Mouse (Mus musculus) limb, embryonic 15.5 days (tissue): Measurements from ENCODE around the gene Acad10. TPM values are rescaled to one million over a fixed set of nuclear protein-coding genes. Genes with fewer than 3 reads are reported as not detected.
"Not testable (repeated sequence)": the region's sequence is repeated elsewhere in the genome, so short reads cannot be mapped to it uniquely, and the experiment has no call there.

Experiments
- ATAC-seq: fragments of 200-750 bp; cut with Nextera tagmentation; 2 replicates; pipeline ENCODE4 v1.8.0; 2017; ENCODE audit warnings: low read depth, moderate TSS enrichment; ENCODE audit not compliant: insufficient number of reproducible peaks, low FRiP score, low TSS enrichment
- H3K27ac ChIP-seq: fragments of 300-500 bp; sonication (generic); 2 replicates; pipeline ENCODE4 v1.5.1; 2015; ENCODE audit warnings: moderate library complexity, mild to moderate bottlenecking, inconsistent platforms
- H3K27me3 ChIP-seq: fragments of 300-500 bp; sonication (generic); 2 replicates; pipeline ENCODE4 v1.6.1; 2015; ENCODE audit warnings: inconsistent platforms
- H3K36me3 ChIP-seq: fragments of 300-500 bp; sonication (generic); 2 replicates; pipeline ENCODE4 v1.6.1; 2015; ENCODE audit warnings: inconsistent platforms
- H3K4me1 ChIP-seq: fragments of 300-500 bp; sonication (generic); 2 replicates; pipeline ENCODE4 v1.6.1; 2015; ENCODE audit warnings: inconsistent platforms
- H3K4me2 ChIP-seq: fragments of 300-500 bp; sonication (generic); 2 replicates; pipeline ENCODE4 v1.6.1; 2015; ENCODE audit warnings: mild to moderate bottlenecking, inconsistent platforms
- H3K4me3 ChIP-seq: fragments of 300-500 bp; sonication (generic); 2 replicates; pipeline ENCODE4 v1.5.1; 2015; ENCODE audit warnings: mild to moderate bottlenecking, inconsistent platforms
- H3K9ac ChIP-seq: fragments of 300-500 bp; sonication (generic); 2 replicates; pipeline ENCODE4 v1.6.1; 2015; ENCODE audit warnings: inconsistent platforms
- H3K9me3 ChIP-seq: fragments of 300-500 bp; sonication (generic); 2 replicates; pipeline ENCODE4 v1.6.1; 2016; ENCODE audit warnings: inconsistent platforms
- WGBS: fragments of 180-500 bp; shearing (Covaris S2); methylation state at CpG from one replicate; pipeline ENCODE4 v1.1.7; 2015; 5-methylcytosine and 5-hydroxymethylcytosine counted together
- polyA plus RNA-seq: library from polyadenylated mRNA; unstranded; fragments of >200 nt; fragmentation: Nextera tagmentation; extraction: Ambion mirVana; gene quantifications from 2 replicates; pipeline ENCODE4 v1.2.1, GENCODE M21; 2015

Acad10 gene
- polyA plus RNA-seq = 2.2 and 3.3 TPM in 2 replicates

- ATAC-seq = peak; percentile 71
- Histone ChIP-seq H3K4me3 (peak within 1 kb of the TSS; percentile 83), H3K4me1 (peaks cover 18% of the 10 kb centered on the region), H3K4me2 (peak within 1 kb of the TSS; percentile 74), H3K27ac (peak within 1 kb of the TSS; percentile 69), H3K9me3 (no peaks in the 10 kb centered on the region), H3K36me3 (peaks cover 28% of the 10 kb centered on the region), H3K9ac (peak within 1 kb of the TSS; percentile 89), H3K27me3 (no peaks in the 10 kb centered on the region)
- under 1% methylated on average over 85 of the region's 85 CpGs for WGBS
Measured at GRCm38 (mm10) chr5:121660059-121660896, at the start of gene Acad10, which contains the start of gene Brap. TSS of gene Acad10 (minus strand) at chr5:121660514. TSS of gene Brap (plus strand) at chr5:121660563.

DNA sequence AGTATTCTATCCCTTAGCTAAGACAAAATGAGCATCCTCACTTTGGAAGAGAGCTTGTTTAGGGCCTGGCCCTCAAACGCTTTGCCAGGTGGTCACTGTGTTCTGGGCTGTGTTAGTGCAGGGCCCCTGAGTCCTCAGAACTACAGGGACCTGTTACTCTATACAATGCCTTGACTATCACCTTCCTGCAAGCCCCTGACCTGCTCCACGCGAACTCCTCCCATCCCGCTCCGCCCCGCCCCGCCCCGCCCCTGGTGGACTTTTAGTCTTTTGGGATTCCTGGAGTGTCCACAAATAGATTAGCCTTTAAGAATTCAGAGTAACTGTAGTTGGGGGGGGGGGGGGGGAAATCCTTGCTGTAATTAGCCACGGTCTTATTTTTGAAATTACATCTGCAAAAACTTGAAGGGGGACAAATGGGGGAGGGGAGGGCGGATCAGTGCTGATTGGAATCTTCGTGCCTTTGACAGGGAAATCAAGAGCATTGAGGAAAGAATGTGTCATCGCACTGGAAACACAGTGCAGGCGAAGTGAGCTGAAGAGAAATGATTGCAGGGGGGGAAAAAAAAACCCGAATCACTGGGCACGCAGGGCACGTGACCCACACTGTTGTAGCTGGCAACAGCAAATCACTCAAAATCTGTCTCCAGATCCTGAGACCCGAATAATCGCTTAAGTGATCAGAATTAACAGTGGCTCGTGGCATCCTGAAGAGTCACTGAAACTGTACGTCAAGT lies 44.4 kb upstream of the Acad10 start:
- H3K9me3 ChIP-seq = no peaks in the 10 kb centered on the region
- peak overlapping the region; percentile 9; the same call in 1 of the 2 replicates for H3K4me3 ChIP-seq
- no peak overlapping the region for H3K27ac ChIP-seq
- WGBS = 12% methylated on average over 20 of the region's 20 CpGs
- no peaks in the 10 kb centered on the region for H3K36me3 ChIP-seq
- peaks cover 12% of the 10 kb centered on the region; the same call in 1 of the 2 replicates for H3K4me1 ChIP-seq
- ATAC-seq = no peak
- H3K27me3 ChIP-seq = no peaks in the 10 kb centered on the region
- H3K4me2 ChIP-seq = peak overlapping the region; percentile 36
- H3K9ac ChIP-seq = no peak overlapping the region

- Histone ChIP-seq H3K4me2 (no peak overlapping the region), H3K36me3 (no peaks in the 10 kb centered on the region), H3K27me3 (no peaks in the 10 kb centered on the region), H3K27ac (no peak overlapping the region), H3K4me1 (peaks cover 12% of the 10 kb centered on the region; the same call in 1 of the 2 replicates), H3K9me3 (no peaks in the 10 kb centered on the region), H3K9ac (no peak overlapping the region), H3K4me3 (no peak overlapping the region)
- no peak for ATAC-seq
- WGBS = 47% methylated on average over 1 of the region's 1 CpGs
Measured at GRCm38 (mm10) chr5:121703341-121703740, 43.0 kb upstream of the Acad10 start.

- ATAC-seq = no peak
- H3K9me3 ChIP-seq = no peaks in the 10 kb centered on the region
- H3K4me1 ChIP-seq = peaks cover 12% of the 10 kb centered on the region; the same call in 1 of the 2 replicates
- H3K27me3 ChIP-seq = no peaks in the 10 kb centered on the region
- no peak overlapping the region for H3K9ac ChIP-seq
- no peak overlapping the region for H3K4me3 ChIP-seq
- H3K36me3 ChIP-seq = no peaks in the 10 kb centered on the region
- H3K4me2 ChIP-seq = no peak overlapping the region
- WGBS = 50% methylated on average over 8 of the region's 8 CpGs
- H3K27ac ChIP-seq = no peak overlapping the region
Measured at GRCm38 (mm10) chr5:121701111-121701769, 40.9 kb upstream of the Acad10 start.

GRCm38 (mm10) chr5:121700496-121700895 lies 40.2 kb upstream of the Acad10 start:
- Histone ChIP-seq H3K4me3 (no peak overlapping the region), H3K9ac (no peak overlapping the region), H3K4me1 (peaks cover 12% of the 10 kb centered on the region; the same call in 1 of the 2 replicates), H3K36me3 (no peaks in the 10 kb centered on the region), H3K27me3 (no peaks in the 10 kb centered on the region), H3K27ac (no peak overlapping the region), H3K9me3 (no peaks in the 10 kb centered on the region), H3K4me2 (0 out of 2 replicates have a peak overlapping the region, but pooled peaks have one; percentile 14)
- no peak for ATAC-seq
- 26% methylated on average over 11 of the region's 11 CpGs for WGBS

GRCm38 (mm10) chr5:121699891-121700290 lies 39.6 kb upstream of the Acad10 start:
- Histone ChIP-seq H3K27ac (no peak overlapping the region), H3K27me3 (no peaks in the 10 kb centered on the region), H3K4me2 (no peak overlapping the region), H3K9me3 (no peaks in the 10 kb centered on the region), H3K4me1 (peaks cover 11% of the 10 kb centered on the region; the same call in 1 of the 2 replicates), H3K36me3 (no peaks in the 10 kb centered on the region), H3K4me3 (no peak overlapping the region), H3K9ac (no peak overlapping the region)
- 50% methylated on average over 5 of the region's 5 CpGs for WGBS
- ATAC-seq = no peak

GRCm38 (mm10) chr5:121696761-121697160 lies 36.4 kb upstream of the Acad10 start:
- Histone ChIP-seq H3K9me3 (no peaks in the 10 kb centered on the region), H3K27me3 (no peaks in the 10 kb centered on the region), H3K36me3 (no peaks in the 10 kb centered on the region), H3K9ac (no peak overlapping the region), H3K27ac (no peak overlapping the region), H3K4me3 (no peak overlapping the region), H3K4me2 (no peak overlapping the region), H3K4me1 (peaks cover 4% of the 10 kb centered on the region; the same call in 1 of the 2 replicates)
- no peak for ATAC-seq
- WGBS = 71% methylated on average over 6 of the region's 6 CpGs

GRCm38 (mm10) chr5:121692897-121693296 lies 32.6 kb upstream of the Acad10 start:
- H3K4me1 ChIP-seq = 0 out of 2 replicates have a peak, but pooled peaks cover 5% of the 10 kb centered on the region
- H3K4me2 ChIP-seq = no peak overlapping the region
- H3K9me3 ChIP-seq = no peaks in the 10 kb centered on the region
- H3K9ac ChIP-seq = no peak overlapping the region
- no peaks in the 10 kb centered on the region for H3K36me3 ChIP-seq
- WGBS = 74% methylated on average over 4 of the region's 4 CpGs
- H3K4me3 ChIP-seq = no peak overlapping the region
- H3K27ac ChIP-seq = no peak overlapping the region
- no peaks in the 10 kb centered on the region for H3K27me3 ChIP-seq
- no peak for ATAC-seq

GRCm38 (mm10) chr5:121691436-121691835 lies 31.1 kb upstream of the Acad10 start:
- ATAC-seq, H3K4me2 ChIP-seq, H3K4me3 ChIP-seq, H3K9me3 ChIP-seq, H3K27ac ChIP-seq, H3K27me3 ChIP-seq, H3K4me1 ChIP-seq, H3K9ac ChIP-seq: not testable (repeated sequence)
- WGBS = 89% methylated on average over 7 of the region's 7 CpGs
- H3K36me3 ChIP-seq = peaks cover 11% of the 10 kb centered on the region

- H3K9ac ChIP-seq = no peak overlapping the region
- peaks cover 18% of the 10 kb centered on the region for H3K36me3 ChIP-seq
- no peak for ATAC-seq
- no peak overlapping the region for H3K4me2 ChIP-seq
- no peak overlapping the region for H3K4me3 ChIP-seq
- no peaks in the 10 kb centered on the region for H3K27me3 ChIP-seq
- 57% methylated on average over 7 of the region's 7 CpGs for WGBS
- H3K9me3 ChIP-seq = no peaks in the 10 kb centered on the region
- peak overlapping the region; percentile 55 for H3K27ac ChIP-seq
- H3K4me1 ChIP-seq = 0 out of 2 replicates have a peak, but pooled peaks cover 7% of the 10 kb centered on the region
Measured at GRCm38 (mm10) chr5:121690482-121691211, 30.3 kb upstream of the Acad10 start.
